Mouse (Mus musculus) adrenal gland, adult 2 months (tissue): ENCODE data around the gene Rnaseh2c. TPM values are rescaled to one million over a fixed set of nuclear protein-coding genes. Genes with fewer than 3 reads are reported as not detected.

Experiments used
- DNase-seq: peaks from one replicate; pipeline ENCODE4 v3.0.0; 2021
- polyA plus RNA-seq: library from polyadenylated mRNA; depleted of rRNA; stranded (reverse); fragments of >200 nt; gene quantifications from 2 replicates; pipeline ENCODE4 v1.2.3, GENCODE M21; 2012
- total RNA-seq, 2 experiments: library from RNA; stranded (reverse); gene quantifications; 2 replicates each; pipeline ENCODE4 v1.2.3; 2021

Rnaseh2c gene
- total and polyA plus RNA-seq, 3 experiments: 99.7 to 147 (median 109) TPM

DNA sequence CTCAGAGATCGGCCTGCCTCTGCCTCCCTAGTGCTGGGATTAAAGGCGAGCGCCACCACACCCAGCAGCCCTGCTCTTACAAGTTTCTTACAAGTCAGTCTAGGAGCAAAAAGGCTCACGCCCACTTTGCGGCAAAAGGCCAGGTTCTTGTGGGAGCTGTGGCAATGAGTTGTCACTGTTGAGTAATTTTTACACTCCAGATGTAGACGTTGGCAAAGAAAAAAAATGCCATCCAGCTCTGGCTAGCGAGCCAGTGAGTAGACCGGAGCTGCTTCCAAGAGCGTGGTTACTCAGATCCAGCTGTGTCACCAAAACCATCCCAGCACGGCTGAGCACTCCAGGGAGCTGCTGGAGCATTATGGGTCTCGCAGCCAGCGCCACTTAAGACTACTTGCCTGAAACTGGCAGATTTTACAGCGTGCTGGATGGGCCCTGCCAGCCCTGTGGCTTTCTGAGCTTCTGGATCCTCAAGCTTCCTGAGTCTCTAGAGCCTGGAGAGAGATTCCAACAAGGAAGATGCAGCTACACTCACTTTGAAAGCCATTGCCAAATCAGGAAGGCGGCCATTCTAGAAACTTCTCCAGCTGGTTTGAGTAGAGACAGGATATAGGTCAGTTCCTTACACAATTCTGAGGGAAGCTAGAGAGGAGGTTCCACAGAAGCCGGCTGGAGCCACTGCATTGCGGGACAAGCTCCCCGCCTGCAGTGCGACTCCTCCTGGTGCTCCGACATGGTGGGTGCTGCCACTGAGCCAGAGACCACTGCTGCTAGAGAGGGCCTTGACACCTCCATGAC is 29.1 kb upstream of the Rnaseh2c start:
- peak; percentile 85 for DNase-seq

DNA sequence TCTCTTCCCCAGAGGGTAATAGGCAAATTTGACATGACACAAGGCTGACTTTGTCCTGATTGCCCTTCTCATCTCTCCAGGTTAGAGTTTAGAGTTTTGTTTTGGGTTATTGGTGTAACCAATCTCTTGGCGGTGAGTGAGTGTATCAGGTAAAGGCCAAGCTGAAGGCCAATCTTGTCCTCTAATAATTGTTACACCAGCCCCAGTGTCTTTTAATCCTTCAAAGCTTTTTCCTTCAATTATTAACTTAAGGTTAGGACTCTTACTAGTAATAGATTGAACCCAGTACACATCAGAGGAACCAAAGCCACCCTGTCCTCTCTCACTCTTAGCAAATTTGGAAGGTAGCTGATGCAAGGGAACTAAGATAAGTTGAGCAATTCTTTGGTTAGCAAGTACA is 26.3 kb upstream of the Rnaseh2c start:
- DNase-seq: no peak

- DNase-seq: no peak
Observed at GRCm38 (mm10) chr19:5579971-5580370, 21.7 kb upstream of the Rnaseh2c start.

DNA sequence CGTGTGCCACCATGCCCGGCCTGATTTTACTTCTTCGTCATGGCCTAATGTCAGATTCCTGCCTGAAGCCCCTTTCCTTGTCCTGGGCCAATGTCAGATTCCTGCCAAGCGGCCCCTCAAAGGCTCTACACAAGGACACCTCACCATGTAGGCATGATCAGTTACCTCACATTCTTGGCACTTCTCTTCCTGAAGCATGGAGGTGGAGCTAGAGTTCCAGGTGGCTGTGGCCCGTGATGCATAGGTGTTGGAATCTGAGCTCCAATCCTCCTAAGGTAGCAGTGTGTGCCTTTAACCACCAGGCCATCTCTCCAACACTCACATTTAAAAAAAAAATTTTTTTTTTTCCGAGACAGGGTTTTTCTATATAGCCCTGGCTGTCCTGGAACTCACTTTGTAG is 20.9 kb upstream of the Rnaseh2c start:
- no peak for DNase-seq

- peak; percentile 57 for DNase-seq
Observed at GRCm38 (mm10) chr19:5581995-5582394, 19.7 kb upstream of the Rnaseh2c start.

DNA sequence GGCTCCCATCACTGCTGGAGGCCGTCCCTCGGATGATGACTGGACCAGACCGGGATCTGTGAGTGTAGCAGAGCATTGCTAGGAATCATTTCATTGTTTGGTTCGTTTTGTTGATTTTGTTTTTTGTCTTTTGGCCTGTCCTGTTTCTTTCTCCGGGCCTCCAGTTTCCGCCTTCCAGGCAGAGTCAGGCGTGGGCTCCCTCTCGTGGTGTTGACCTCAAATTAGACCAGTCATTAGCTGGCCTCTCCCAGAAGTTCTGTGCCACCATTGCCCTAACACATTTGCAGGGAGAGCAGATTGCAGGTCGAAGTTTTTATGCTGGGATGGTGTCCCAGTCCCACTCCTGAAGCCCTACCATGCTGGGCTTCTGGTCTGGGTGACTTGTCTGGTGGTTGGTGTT is 12.5 kb upstream of the Rnaseh2c start:
- DNase-seq: no peak

GRCm38 (mm10) chr19:5591888-5592287 is 9.8 kb upstream of the Rnaseh2c start:
- DNase-seq: no peak

DNA sequence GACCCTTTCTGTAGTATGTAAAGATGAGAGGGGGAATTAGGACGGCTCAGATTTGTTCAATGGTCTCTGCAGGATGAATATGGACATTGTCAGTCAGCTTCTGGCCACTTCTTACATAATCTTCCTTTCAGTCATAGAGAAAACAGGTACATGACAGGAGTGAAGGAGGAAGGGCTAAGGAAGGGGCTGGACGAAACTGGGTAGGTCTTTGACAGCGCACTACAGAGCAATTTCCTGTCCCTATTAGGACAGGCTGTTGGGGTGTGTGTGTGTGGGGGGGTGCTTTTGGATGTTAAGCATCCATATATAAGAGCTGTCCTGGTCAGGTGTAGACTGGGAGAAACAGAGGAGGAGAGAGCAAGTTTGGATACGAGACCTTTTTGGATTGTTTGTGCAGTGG is 2.4 kb upstream of the Rnaseh2c start:
- DNase-seq: no peak

DNA sequence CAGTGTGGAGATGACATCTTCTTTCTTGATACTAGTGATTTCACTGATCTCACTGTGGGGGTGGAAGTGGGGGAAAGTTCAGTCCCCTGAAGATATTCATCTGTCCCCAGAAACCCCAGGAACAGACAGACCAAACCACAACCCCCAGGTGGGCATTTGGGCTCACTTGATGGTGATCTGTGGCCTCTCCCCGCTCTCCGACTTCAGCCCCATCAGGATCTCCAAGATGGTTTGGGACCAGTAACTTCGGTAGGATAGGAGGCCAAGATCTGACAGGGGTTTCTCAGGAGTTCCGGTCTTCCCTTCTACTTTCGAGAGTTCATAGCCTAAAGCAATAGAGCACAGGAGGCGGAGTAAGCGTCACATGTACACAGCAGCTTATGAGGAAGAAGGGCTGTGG is 2.0 kb downstream of the Rnaseh2c start:
- no peak for DNase-seq

GRCm38 (mm10) chr19:5605126-5605525 is 3.5 kb downstream of the Rnaseh2c start:
- no peak for DNase-seq

DNA sequence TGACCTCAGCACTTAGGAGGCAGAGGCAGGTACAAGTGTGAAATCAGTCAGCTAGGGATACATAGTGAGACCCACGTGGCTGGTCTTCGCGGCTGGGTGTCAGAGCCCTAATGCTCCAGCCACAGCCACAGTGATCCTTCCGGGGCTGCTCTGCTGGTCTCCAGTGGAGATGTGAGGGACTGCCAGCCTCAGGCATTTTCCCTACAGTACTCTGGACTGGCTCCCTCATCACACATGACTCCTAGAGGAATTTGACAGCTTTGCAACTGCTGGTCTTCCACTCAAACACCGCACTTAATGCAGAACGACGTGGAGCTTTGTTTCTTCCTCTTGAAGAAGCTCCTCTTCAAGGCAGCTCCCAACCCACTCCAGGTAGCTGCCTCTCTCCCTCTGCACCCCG is 4.5 kb downstream of the Rnaseh2c start:
- DNase-seq: no peak

DNA sequence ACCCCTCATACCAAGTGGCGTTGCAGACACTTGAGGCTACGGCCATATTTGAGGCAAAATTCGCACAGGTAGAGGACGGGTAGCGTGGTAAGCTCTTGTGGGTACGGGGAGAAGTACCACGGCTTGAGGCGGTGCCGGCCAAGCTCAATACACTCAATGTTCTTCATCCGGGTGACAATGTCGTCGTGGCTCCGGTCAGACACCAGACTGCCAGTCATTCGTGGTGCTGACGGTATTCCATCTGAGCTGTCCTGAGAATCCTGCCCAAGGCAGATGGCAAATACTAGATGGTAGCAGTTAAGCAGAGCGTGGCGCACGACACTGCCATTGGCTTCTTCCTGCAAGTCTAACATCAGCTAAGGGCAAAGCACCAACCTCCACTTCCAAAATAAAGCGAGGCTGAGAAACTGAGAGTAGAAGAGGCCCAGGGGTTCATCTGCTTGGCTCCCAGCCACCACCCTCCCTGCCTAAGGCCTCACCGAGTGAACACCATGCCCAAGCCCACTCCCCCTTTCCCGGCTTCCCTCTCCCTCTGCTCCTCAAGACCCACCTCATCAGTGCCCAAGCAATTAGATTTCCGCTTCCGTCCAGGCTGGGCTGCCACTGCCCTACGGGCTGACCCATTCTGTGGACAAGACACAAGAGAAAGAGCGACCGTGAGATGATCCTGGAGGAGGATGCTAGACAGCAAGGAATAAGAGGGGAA is 6.2 kb downstream of the Rnaseh2c start:
- no peak for DNase-seq

GRCm38 (mm10) chr19:5608707-5609106 is 7.0 kb downstream of the Rnaseh2c start:
- no peak for DNase-seq

DNA sequence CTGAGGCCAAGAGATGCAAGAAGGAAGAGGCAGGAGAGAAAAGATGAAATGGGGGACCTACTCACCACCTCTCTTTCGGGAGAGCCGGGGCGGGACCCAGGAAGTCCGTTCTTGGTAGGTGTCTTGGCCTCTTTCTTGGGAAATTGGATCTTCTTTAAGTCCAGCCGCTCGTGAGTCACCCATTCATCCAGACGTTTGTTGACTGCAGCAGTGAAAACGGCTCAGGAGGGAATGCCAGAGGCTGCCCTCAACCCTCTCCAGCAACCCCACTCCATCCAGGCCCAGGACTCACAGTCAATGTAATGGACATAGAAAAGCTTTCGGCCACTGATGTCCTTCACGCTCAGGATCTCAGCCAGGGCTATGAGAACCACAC is 7.5 kb downstream of the Rnaseh2c start:
- no peak for DNase-seq

- peak; percentile 95 for DNase-seq
Observed at GRCm38 (mm10) chr19:5609547-5610404, 8.1 kb downstream of the Rnaseh2c start, which contains the start of gene Kat5. Gene Kat5 (minus strand): TSS chr19:5610237.

DNA sequence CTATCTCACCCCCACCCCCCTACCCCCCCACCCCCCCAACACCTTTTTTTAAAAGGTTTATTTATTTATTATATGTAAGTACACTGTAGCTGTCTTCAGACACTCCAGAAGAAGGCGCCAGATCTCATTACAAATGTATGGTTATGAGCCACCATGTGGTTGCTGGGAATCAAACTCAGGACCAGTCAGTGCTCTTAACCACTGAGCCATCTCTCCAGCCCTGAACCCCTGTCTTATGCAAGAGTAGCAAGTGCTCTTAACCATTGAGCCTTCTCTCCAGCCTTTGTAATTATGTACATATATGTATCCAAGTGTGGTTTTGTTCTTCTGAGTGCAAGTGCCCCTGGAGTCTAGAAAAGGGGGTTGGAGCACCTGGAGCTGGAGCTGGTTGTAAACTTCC is 10.3 kb downstream of the Rnaseh2c start:
- no peak for DNase-seq

DNA sequence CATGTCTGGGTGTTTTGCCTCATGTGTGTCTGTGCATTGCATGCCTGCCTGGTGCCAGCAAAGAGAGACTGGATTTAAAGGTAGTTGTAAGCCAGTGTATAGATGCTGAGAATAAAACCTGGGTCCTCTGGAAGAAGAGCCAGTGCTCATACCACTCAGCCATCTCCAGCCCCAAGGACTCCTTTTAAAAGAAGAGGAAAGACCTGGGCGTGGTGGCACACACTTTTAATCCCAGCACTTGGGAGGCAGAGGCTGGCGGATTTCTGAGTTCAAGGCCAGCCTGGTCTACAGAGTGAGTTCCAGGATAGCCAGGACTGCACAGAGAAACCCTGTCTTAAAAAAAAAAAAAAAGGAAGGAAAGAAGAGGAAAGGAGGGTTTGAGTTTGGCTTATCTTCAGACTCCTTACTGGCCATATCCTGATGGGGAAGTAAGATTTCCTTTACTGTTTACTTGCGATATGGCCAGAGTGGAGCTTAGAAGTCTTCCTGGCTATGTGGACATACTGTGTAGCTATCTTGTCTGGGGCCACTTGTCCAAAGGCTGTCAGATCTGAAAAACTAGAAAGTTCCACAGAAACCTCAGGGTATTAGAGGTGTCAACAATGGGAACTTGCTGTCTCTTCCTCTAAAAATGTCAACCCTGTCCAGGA is 11.2 kb downstream of the Rnaseh2c start:
- no peak for DNase-seq

DNA sequence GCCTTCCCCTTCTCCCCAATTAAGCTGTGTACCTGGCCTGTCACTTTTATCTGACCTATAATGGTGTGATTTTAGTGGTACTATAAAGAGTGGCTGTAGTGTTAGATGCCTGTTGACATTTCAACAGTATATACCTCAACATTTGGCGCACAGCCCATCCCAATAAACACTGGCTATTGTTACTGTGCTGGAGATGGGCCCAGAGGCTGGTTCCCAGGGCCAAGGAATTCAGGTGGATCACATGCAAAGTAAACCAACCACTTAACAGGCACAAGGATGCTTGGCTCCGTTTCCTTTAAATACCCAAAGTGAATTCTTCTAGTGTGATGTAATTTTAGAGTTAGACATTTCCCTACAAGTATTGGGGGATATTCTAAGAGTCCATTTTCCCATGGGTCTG is 13.3 kb downstream of the Rnaseh2c start:
- no peak for DNase-seq

GRCm38 (mm10) chr19:5620007-5620406 is 18.3 kb downstream of the Rnaseh2c start:
- no peak for DNase-seq

DNA sequence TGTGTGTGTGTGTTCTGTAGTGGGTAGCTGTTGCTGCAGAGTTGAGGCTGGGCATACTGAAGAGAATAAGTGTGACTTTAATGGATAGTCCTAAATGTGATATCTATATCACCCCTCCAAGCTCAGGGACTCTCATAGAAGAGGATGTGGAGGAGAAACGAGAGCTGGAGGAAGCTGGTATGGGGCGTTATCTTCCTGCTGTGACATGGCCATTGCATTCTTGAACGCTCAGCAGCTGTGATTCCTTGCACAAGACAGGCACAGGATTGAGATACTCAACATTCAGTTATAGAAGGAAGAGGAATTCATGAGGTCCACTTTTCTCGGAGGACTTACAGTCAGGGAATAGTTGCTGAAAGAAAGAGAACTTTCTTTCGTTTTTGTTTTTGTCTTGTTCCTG is 20.2 kb downstream of the Rnaseh2c start:
- no peak for DNase-seq

GRCm38 (mm10) chr19:5625311-5625710 is 23.6 kb downstream of the Rnaseh2c start:
- DNase-seq: no peak

GRCm38 (mm10) chr19:5629907-5630306 is 28.2 kb downstream of the Rnaseh2c start:
- DNase-seq: no peak
